ENCODE assay signal across 12 mouse cellular contexts in the genomic region with DNA sequence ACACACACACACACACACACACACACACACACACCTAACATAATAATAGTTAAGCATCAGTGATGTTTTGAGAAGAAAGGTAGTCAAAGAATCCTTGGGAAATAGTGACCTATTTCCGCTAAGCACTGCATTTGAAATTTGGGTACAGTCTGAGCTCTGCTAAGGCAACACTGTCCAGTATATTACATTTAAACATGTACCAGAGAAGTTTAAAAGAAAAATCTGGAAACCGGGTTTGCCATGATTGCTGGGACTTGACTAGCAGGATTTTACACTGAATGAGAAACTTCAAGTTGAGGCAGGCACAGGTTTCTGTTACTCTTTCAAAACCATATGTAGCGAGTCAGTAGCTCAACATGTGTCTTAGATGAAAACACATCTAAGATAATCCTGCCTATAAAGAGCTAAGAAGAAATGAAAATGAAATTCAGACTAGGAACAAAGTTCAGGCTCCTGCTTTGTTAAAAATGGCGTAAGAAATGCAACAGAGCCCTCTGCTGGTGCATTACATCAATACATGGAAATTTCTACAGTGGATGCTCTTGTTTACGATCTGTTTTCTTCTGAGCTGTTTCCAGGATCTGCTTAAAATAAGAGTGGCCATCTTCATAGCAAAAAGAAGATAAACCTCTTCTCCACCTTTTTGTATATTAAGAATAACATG. TPM values are rescaled to one million over a fixed set of nuclear protein-coding genes. Genes with fewer than 3 reads are reported as not detected.
A peak's percentile ranks its signal among the peaks of the same experiment; 100 is the strongest.
DNase-seq lines count a peak whose midpoint lies in the region; ATAC-seq and TF ChIP-seq lines count a peak whose summit lies in the region.
"Had no signal": no experiment of that assay in that cellular context is flagged by ENCODE, and none has a peak within 500 bp of the region (broad histone marks: within the 10 kb centered on the region; RNA-seq: fewer than 3 reads in every experiment).

No protein-coding gene starts in this region.

- 45% methylated on average over 5 of the region's 5 CpGs for WGBS in lung, embryonic 14.5 days
- 52% methylated on average over 5 of the region's 5 CpGs for WGBS in hindbrain, embryonic 11.5 days
- 46% methylated on average over 5 of the region's 5 CpGs for WGBS in neural tube, embryonic 13.5 days
- WGBS in heart, embryonic 12.5 days = 51% methylated on average over 5 of the region's 5 CpGs

- DNase-seq in adrenal gland, postnatal 10 days = peak; percentile 2
- DNase-seq in adrenal gland, adult 2 months = no peak
- peak; percentile 72 for DNase-seq in lung, embryonic 14.5 days
- DNase-seq in lung, adult 18-20 months = no peak
- peak; percentile 64 for DNase-seq in hindbrain, embryonic 11.5 days (ENCODE audit: low spot score)
- no peak for DNase-seq in thymus, postnatal 14 days

- peak; percentile 64 for TF ChIP-seq CTCF in lung, embryonic 14.5 days (IDR thresholded peaks at IDR 0.05; ENCODE audit: low read depth)

- no peak overlapping the region for H3K4me3 ChIP-seq in lung, embryonic 14.5 days (ENCODE audit: low read depth, low read length)
- H3K4me3 ChIP-seq in hindbrain, embryonic 11.5 days (ENCODE audit: low read depth, low read length) = no peak overlapping the region
- H3K4me3 ChIP-seq in neural tube, embryonic 13.5 days = no peak overlapping the region
- no peak overlapping the region for H3K4me3 ChIP-seq in heart, embryonic 12.5 days
- H3K4me3 ChIP-seq: embryonic facial prominence, embryonic 15.5 days; limb, embryonic 12.5 days; stomach, embryonic 15.5 days had no signal

- H3K4me1 ChIP-seq in lung, embryonic 14.5 days (ENCODE audit: insufficient read depth) = no peaks in the 10 kb centered on the region
- no peaks in the 10 kb centered on the region for H3K4me1 ChIP-seq in hindbrain, embryonic 11.5 days (replicated peaks; ENCODE audit: control insufficient read depth, insufficient read depth, low read length)
- H3K4me1 ChIP-seq in neural tube, embryonic 13.5 days (replicated peaks) = peaks cover 4% of the 10 kb centered on the region; the same call in 1 of the 2 replicates
- H3K4me1 ChIP-seq in heart, embryonic 12.5 days (replicated peaks) = no peaks in the 10 kb centered on the region
- H3K4me1 ChIP-seq: embryonic facial prominence, embryonic 15.5 days; limb, embryonic 12.5 days; stomach, embryonic 15.5 days had no signal

- no peak overlapping the region for H3K27ac ChIP-seq in lung, embryonic 14.5 days (ENCODE audit: low read depth)
- no peak overlapping the region for H3K27ac ChIP-seq in hindbrain, embryonic 11.5 days (ENCODE audit: low read depth, low read length)
- H3K27ac ChIP-seq in neural tube, embryonic 13.5 days (replicated peaks) = no peak overlapping the region
- no peak overlapping the region for H3K27ac ChIP-seq in heart, embryonic 12.5 days (ENCODE audit: poor library complexity, severe bottlenecking)
- H3K27ac ChIP-seq: embryonic facial prominence, embryonic 15.5 days; limb, embryonic 12.5 days; stomach, embryonic 15.5 days had no signal

- H3K36me3 ChIP-seq in lung, embryonic 14.5 days (ENCODE audit: insufficient read depth) = no peaks in the 10 kb centered on the region
- H3K36me3 ChIP-seq in hindbrain, embryonic 11.5 days (ENCODE audit: control insufficient read depth, insufficient read depth, low read length) = no peaks in the 10 kb centered on the region
- H3K36me3 ChIP-seq in neural tube, embryonic 13.5 days = no peaks in the 10 kb centered on the region
- H3K36me3 ChIP-seq in heart, embryonic 12.5 days = no peaks in the 10 kb centered on the region
- H3K36me3 ChIP-seq: embryonic facial prominence, embryonic 15.5 days; limb, embryonic 12.5 days; stomach, embryonic 15.5 days had no signal

- H3K9ac ChIP-seq in lung, embryonic 14.5 days = no peak overlapping the region
- no peak overlapping the region for H3K9ac ChIP-seq in hindbrain, embryonic 11.5 days (ENCODE audit: low read depth, low read length)
- H3K9ac ChIP-seq in neural tube, embryonic 13.5 days = no peak overlapping the region
- H3K9ac ChIP-seq in heart, embryonic 12.5 days = no peak overlapping the region
- H3K9ac ChIP-seq: embryonic facial prominence, embryonic 15.5 days; limb, embryonic 12.5 days; stomach, embryonic 15.5 days had no signal

- ATAC-seq in lung, embryonic 14.5 days (ENCODE audit: insufficient read depth) = no peak
- peak; percentile 53 for ATAC-seq in hindbrain, embryonic 11.5 days (ENCODE audit: low FRiP score)
- ATAC-seq in neural tube, embryonic 13.5 days (ENCODE audit: low read depth) = peak; percentile 77
- ATAC-seq in heart, embryonic 12.5 days (ENCODE audit: insufficient number of reproducible peaks, low FRiP score) = no peak

- H3K27me3 ChIP-seq in lung, embryonic 14.5 days (ENCODE audit: insufficient read depth, low read length) = no peaks in the 10 kb centered on the region
- H3K27me3 ChIP-seq in hindbrain, embryonic 11.5 days (ENCODE audit: control insufficient read depth, insufficient read depth, low read length) = 0 out of 2 replicates have a peak, but pooled peaks cover 2% of the 10 kb centered on the region
- H3K27me3 ChIP-seq in neural tube, embryonic 13.5 days = peaks cover 37% of the 10 kb centered on the region
- H3K27me3 ChIP-seq in heart, embryonic 12.5 days (replicated peaks) = no peaks in the 10 kb centered on the region
- H3K27me3 ChIP-seq: embryonic facial prominence, embryonic 15.5 days; limb, embryonic 12.5 days; stomach, embryonic 15.5 days had no signal

- no peak overlapping the region for H3K4me2 ChIP-seq in lung, embryonic 14.5 days
- H3K4me2 ChIP-seq in hindbrain, embryonic 11.5 days (replicated peaks; ENCODE audit: low read depth, low read length) = no peak overlapping the region
- no peak overlapping the region for H3K4me2 ChIP-seq in neural tube, embryonic 13.5 days
- H3K4me2 ChIP-seq in heart, embryonic 12.5 days = no peak overlapping the region
- H3K4me2 ChIP-seq: embryonic facial prominence, embryonic 15.5 days; limb, embryonic 12.5 days; stomach, embryonic 15.5 days had no signal

- no peaks in the 10 kb centered on the region for H3K9me3 ChIP-seq in lung, embryonic 14.5 days (ENCODE audit: low read depth, low read length)
- no peaks in the 10 kb centered on the region for H3K9me3 ChIP-seq in hindbrain, embryonic 11.5 days (ENCODE audit: control insufficient read depth, low read length)
- no peaks in the 10 kb centered on the region for H3K9me3 ChIP-seq in neural tube, embryonic 13.5 days
- H3K9me3 ChIP-seq in heart, embryonic 12.5 days (replicated peaks) = no peaks in the 10 kb centered on the region
- H3K9me3 ChIP-seq: embryonic facial prominence, embryonic 15.5 days; limb, embryonic 12.5 days; stomach, embryonic 15.5 days had no signal

RNA-seq across cellular contexts. Expression of gene Crisp4, which starts 39.7 kb away (rescaled TPM):
- not detected for total RNA-seq in adrenal gland, postnatal 10 days (2021)
- not detected for total RNA-seq in adrenal gland, adult 2 months (2021)
- not detected in 2 replicates for polyA plus RNA-seq in adrenal gland, adult 2 months (2012; rRNA removed)
- polyA plus RNA-seq in lung, embryonic 14.5 days (2014; fragmentation: Nextera tagmentation; extraction: Ambion mirVana) = not detected in 2 replicates
- not detected in 2 replicates for polyA plus RNA-seq in hindbrain, embryonic 11.5 days (2014; fragmentation: Nextera tagmentation; extraction: Ambion mirVana)
- not detected in 2 replicates for polyA plus RNA-seq in neural tube, embryonic 13.5 days (2015; fragmentation: Nextera tagmentation; extraction: Ambion mirVana)
- polyA plus RNA-seq in heart, embryonic 12.5 days (2016; fragmentation: Nextera tagmentation; extraction: Ambion mirVana) = not detected in 2 replicates
- polyA plus RNA-seq: C2C12; embryonic facial prominence, embryonic 15.5 days; limb, embryonic 12.5 days; stomach, embryonic 15.5 days had no signal

Comparison
In these comparisons a context has a peak if more than half of its experiments do, and no peak if none do; other contexts are left out.
1. DNase-seq: peak in adrenal gland, postnatal 10 days (single experiment), lung, embryonic 14.5 days (single experiment) and hindbrain, embryonic 11.5 days (single experiment); none in adrenal gland, adult 2 months (single experiment), lung, adult 18-20 months (0 of 2) and thymus, postnatal 14 days (single experiment).
2. ATAC-seq: peak in hindbrain, embryonic 11.5 days (single experiment) and neural tube, embryonic 13.5 days (single experiment); none in lung, embryonic 14.5 days (single experiment) and heart, embryonic 12.5 days (single experiment).